Mouse (Mus musculus) myocyte (in vitro differentiated cells): ENCODE measurements around the gene Zfp931. TPM values are rescaled to one million over a fixed set of nuclear protein-coding genes. Genes with fewer than 3 reads are reported as not detected.

Experiments
- H3K27me3 ChIP-seq: one replicate; pipeline ENCODE4 v1.6.1; 2011; ENCODE audit not compliant: control insufficient read depth, insufficient read depth, insufficient read length
- H3K36me3 ChIP-seq: one replicate; pipeline ENCODE4 v1.6.1; 2011; ENCODE audit not compliant: control insufficient read depth, insufficient read depth
- H3K4me2 ChIP-seq: one replicate; pipeline ENCODE4 v1.6.1; 2011; ENCODE audit warnings: low read depth, control low read depth
- H3K4me3 ChIP-seq: one replicate; pipeline ENCODE4 v1.5.1; 2011; ENCODE audit warnings: mild to moderate bottlenecking, control low read depth, moderate library complexity
- H3K79me2 ChIP-seq: one replicate; pipeline ENCODE4 v1.6.1; 2011; ENCODE audit not compliant: control insufficient read depth, insufficient read depth
- H3ac ChIP-seq: one replicate; pipeline ENCODE4 v1.6.1; 2011; ENCODE audit not compliant: control insufficient read depth, insufficient read length
- CEBPB ChIP-seq: IDR thresholded peaks from 2 replicates; pipeline ENCODE4 v1.6.1; 2011; ENCODE audit warnings: mild to moderate bottlenecking, moderate library complexity; ENCODE audit not compliant: poor library complexity, insufficient read depth, severe bottlenecking
- E2F4 ChIP-seq: IDR thresholded peaks from one replicate; pipeline ENCODE4 v1.6.1; 2011; ENCODE audit warnings: mild to moderate bottlenecking, control low read depth, moderate library complexity; ENCODE audit not compliant: insufficient read depth
- MAX ChIP-seq: IDR thresholded peaks from one replicate; pipeline ENCODE4 v1.6.1; 2011; ENCODE audit warnings: low read depth, mild to moderate bottlenecking, control low read depth
- MYOD1 ChIP-seq, 3 experiments: IDR thresholded peaks; one replicate each; pipeline ENCODE4 v1.6.1; 2011; ENCODE audit warnings: control low read depth in 2 of 3, low read depth in 2 of 3, mild to moderate bottlenecking in 2 of 3, moderate library complexity in 1 of 3; ENCODE audit not compliant: insufficient read length in 2 of 3, control insufficient read depth in 1 of 3
- MYOG ChIP-seq, 3 experiments: IDR thresholded peaks; one replicate each; pipeline ENCODE4 v1.6.1; 2011; ENCODE audit warnings: control low read depth in 2 of 3, low read depth in 2 of 3, mild to moderate bottlenecking in 2 of 3; ENCODE audit not compliant: insufficient read length in 2 of 3, control insufficient read depth in 1 of 3, insufficient read depth in 1 of 3
- POLR2A ChIP-seq: IDR thresholded peaks from one replicate; pipeline ENCODE4 v1.6.1; 2011; ENCODE audit warnings: low read depth, mild to moderate bottlenecking, control low read depth, moderate library complexity; ENCODE audit not compliant: insufficient read length
- POLR2AphosphoS2 ChIP-seq: IDR thresholded peaks from one replicate; pipeline ENCODE4 v1.6.1; 2011; ENCODE audit warnings: low read depth, control low read depth; ENCODE audit not compliant: insufficient read length
- REST ChIP-seq: IDR thresholded peaks from one replicate; pipeline ENCODE4 v1.6.1; 2011; ENCODE audit warnings: mild to moderate bottlenecking, control low read depth, moderate library complexity; ENCODE audit not compliant: insufficient read depth, insufficient read length
- SRF ChIP-seq: IDR thresholded peaks from one replicate; pipeline ENCODE4 v1.6.1; 2011; ENCODE audit warnings: low read depth; ENCODE audit not compliant: control insufficient read depth, insufficient read length
- TCF12 ChIP-seq: IDR thresholded peaks from one replicate; pipeline ENCODE4 v1.6.1; 2011; ENCODE audit warnings: mild to moderate bottlenecking, control low read depth; ENCODE audit not compliant: poor library complexity, insufficient read depth, severe bottlenecking
- TCF3 ChIP-seq: IDR thresholded peaks from one replicate; pipeline ENCODE4 v1.6.1; 2011; ENCODE audit warnings: low read depth, control low read depth; ENCODE audit not compliant: insufficient read length
- USF1 ChIP-seq: IDR thresholded peaks from one replicate; pipeline ENCODE4 v1.6.1; 2011; ENCODE audit warnings: low read depth, mild to moderate bottlenecking, control low read depth, moderate library complexity
- polyA plus RNA-seq: library from polyadenylated mRNA; unstranded; fragments of >200 nt; fragmentation: generic; extraction: Trizol; gene quantifications from one replicate; pipeline ENCODE4 v1.2.1, GENCODE M21; 2012; ENCODE audit warnings: missing spikeins

Zfp931 gene
- polyA plus RNA-seq, 1 experiment = 2.1 TPM

DNA sequence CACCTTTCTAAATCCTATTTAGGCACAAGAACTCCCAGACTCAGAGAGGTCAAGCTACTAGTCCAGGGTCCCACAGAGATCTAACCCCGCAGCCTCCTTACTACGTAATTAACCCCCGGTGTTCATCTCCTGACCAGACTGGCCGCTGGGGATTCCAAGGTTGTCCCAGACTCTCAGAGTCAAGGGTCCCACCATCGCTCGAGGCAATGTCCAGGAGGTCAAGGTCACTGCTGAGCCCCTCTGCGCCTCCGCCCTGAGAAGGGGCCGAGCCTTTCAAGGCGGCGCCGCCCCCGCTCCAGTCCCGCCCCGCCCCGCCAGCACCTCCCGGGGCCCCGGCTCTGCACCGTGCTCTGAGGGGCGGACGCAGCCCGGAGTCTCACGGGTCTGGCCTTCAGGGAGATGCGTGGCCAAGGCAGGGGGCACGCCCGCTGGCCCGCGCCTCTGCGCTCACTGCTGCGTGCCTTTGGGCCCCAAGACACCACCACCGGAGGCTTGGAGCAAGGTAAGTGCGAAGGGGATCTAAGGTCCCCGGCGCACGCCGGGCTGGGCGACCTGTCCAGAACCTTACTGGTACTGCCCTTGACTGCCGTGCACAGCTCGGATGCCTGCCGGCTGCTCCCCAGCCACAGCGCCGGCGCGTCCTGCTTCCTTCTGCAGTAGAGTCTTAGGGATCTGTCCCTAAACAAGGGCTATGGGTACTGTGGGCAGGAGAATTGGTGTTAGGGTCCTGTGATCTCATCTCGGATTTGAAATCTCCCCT lies 40.7 kb upstream of the Zfp931 start, which contains the start of gene Phactr3:
Gene Phactr3, plus strand, starts transcription at position 175 of the 760 bp plus-strand sequence.
- TF ChIP-seq REST (no peak), POLR2AphosphoS2 (no peak), MYOG (IDR thresholded peaks at IDR 0.05; ENCODE audit: control insufficient read depth in 1 of 3, insufficient read depth in 1 of 3, insufficient read length in 2 of 3, low read depth in 2 of 3) (no peak), MYOD1 (IDR thresholded peaks at IDR 0.05; ENCODE audit: control insufficient read depth in 1 of 3, insufficient read length in 2 of 3, low read depth in 2 of 3) (no peak), CEBPB (no peak), E2F4 (no peak)
- H3K36me3 ChIP-seq = no peaks in the 10 kb centered on the region
- H3ac ChIP-seq = no peak within 1 kb of the TSS
- H3K4me2 ChIP-seq = no peak within 1 kb of the TSS
- H3K79me2 ChIP-seq = no peaks in the 10 kb centered on the region
- H3K27me3 ChIP-seq = no peaks in the 10 kb centered on the region
- no peak within 1 kb of the TSS for H3K4me3 ChIP-seq

DNA sequence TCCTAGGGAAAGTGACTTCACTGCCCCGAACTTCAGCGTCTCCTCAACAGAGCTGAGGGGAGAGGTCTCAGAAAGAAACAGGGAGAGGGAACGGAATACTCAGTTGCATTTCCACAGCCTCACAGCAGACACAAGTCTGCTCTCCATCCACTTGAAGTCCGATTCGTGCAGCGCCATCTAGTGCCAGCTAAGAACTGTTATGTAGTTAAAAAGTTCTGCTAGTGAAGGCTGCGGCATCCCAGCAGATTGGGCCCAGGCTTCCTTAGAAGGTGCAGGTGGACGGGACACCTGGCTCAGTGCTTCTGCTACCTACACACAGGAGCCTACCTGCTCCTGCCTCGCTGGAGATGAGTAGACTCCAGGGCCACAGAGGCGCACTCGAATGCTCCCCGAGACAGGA lies 39.7 kb upstream of the Zfp931 start:
- no peak for TF ChIP-seq REST
- TF ChIP-seq POLR2AphosphoS2 = no peak
- no peak for TF ChIP-seq TCF12
- TF ChIP-seq MAX = no peak
- TF ChIP-seq CEBPB = no peak
- no peak for TF ChIP-seq SRF
- no peak for TF ChIP-seq MYOG (IDR thresholded peaks at IDR 0.05; ENCODE audit: control insufficient read depth in 1 of 3, insufficient read depth in 1 of 3, insufficient read length in 2 of 3, low read depth in 2 of 3)
- TF ChIP-seq TCF3 = no peak
- no peak for TF ChIP-seq MYOD1 (IDR thresholded peaks at IDR 0.05; ENCODE audit: control insufficient read depth in 1 of 3, insufficient read length in 2 of 3, low read depth in 2 of 3)
- no peak for TF ChIP-seq USF1
- TF ChIP-seq E2F4 = no peak
- Histone ChIP-seq H3K36me3 (no peaks in the 10 kb centered on the region), H3K4me3 (no peak overlapping the region), H3ac (no peak overlapping the region), H3K4me2 (no peak overlapping the region), H3K27me3 (no peaks in the 10 kb centered on the region), H3K79me2 (no peaks in the 10 kb centered on the region)

DNA sequence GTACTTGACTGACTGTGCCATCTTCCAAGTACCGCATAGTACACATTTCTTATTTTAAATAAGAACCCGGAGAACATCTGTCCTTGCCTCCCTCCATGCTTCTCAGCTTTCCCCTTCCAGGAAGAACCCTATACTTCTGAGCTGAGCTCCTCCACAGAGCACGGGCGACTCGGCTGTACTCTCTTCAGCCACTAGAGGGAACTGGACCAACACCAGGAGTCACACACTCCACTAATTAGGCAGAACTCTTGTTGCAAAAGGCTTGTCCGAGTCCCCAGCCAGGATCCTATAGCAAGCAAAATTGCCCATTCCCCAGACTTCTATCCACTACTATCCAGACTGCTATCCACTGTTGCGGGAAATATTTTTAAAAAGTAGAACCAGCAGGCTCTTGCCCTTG lies 23.7 kb upstream of the Zfp931 start:
- H3K4me2 ChIP-seq = no peak overlapping the region
- H3K4me3 ChIP-seq = no peak overlapping the region
- H3ac ChIP-seq = no peak overlapping the region
- H3K79me2 ChIP-seq = no peaks in the 10 kb centered on the region
- TF ChIP-seq MYOD1 (IDR thresholded peaks at IDR 0.05; ENCODE audit: control insufficient read depth in 1 of 3, insufficient read length in 2 of 3, low read depth in 2 of 3) = no peak
- TF ChIP-seq TCF12 = no peak
- no peak for TF ChIP-seq MYOG (IDR thresholded peaks at IDR 0.05; ENCODE audit: control insufficient read depth in 1 of 3, insufficient read depth in 1 of 3, insufficient read length in 2 of 3, low read depth in 2 of 3)
- no peak for TF ChIP-seq E2F4
- TF ChIP-seq USF1 = no peak
- no peak for TF ChIP-seq MAX
- TF ChIP-seq CEBPB = no peak
- TF ChIP-seq REST = no peak
- TF ChIP-seq SRF = no peak
- no peak for TF ChIP-seq POLR2AphosphoS2
- TF ChIP-seq POLR2A = no peak
- no peak for TF ChIP-seq TCF3
- no peaks in the 10 kb centered on the region for H3K36me3 ChIP-seq
- H3K27me3 ChIP-seq = no peaks in the 10 kb centered on the region

DNA sequence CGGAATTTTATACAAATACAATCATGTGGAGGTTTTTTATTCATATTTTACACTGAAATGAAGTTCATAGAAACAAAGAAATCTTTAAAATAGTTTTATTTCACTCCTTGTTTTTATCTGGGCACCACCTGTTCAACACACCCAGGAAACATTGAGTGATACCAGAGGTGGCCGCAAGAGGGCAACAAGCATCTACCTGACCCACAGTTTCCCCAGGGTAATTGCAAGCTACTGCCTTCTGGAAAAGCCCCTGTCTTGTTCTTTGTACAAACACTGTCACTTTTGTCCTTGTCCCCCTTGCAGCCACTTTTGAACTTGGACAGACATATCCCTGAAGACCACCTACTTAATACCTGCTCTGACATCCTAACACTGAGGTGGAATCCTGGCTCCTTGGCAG lies 19.7 kb upstream of the Zfp931 start:
- Histone ChIP-seq H3K27me3 (no peaks in the 10 kb centered on the region), H3K4me3 (no peak overlapping the region), H3K36me3 (no peaks in the 10 kb centered on the region), H3K79me2 (no peaks in the 10 kb centered on the region), H3ac (no peak overlapping the region), H3K4me2 (no peak overlapping the region)
- TF ChIP-seq E2F4 = no peak

GRCm38 (mm10) chr2:178089586-178089985 lies 11.3 kb upstream of the Zfp931 start:
- TF ChIP-seq MAX = no peak
- no peak for TF ChIP-seq POLR2A
- TF ChIP-seq REST = no peak
- no peak for TF ChIP-seq MYOD1 (IDR thresholded peaks at IDR 0.05; ENCODE audit: control insufficient read depth in 1 of 3, insufficient read length in 2 of 3, low read depth in 2 of 3)
- no peak for TF ChIP-seq TCF3
- TF ChIP-seq POLR2AphosphoS2 = no peak
- no peak for TF ChIP-seq TCF12
- TF ChIP-seq MYOG (IDR thresholded peaks at IDR 0.05; ENCODE audit: control insufficient read depth in 1 of 3, insufficient read depth in 1 of 3, insufficient read length in 2 of 3, low read depth in 2 of 3) = no peak
- TF ChIP-seq USF1 = no peak
- no peak for TF ChIP-seq SRF
- TF ChIP-seq CEBPB = no peak
- TF ChIP-seq E2F4 = no peak
- H3K79me2 ChIP-seq = no peaks in the 10 kb centered on the region
- no peaks in the 10 kb centered on the region for H3K27me3 ChIP-seq
- no peak overlapping the region for H3K4me2 ChIP-seq
- no peak overlapping the region for H3ac ChIP-seq
- no peak overlapping the region for H3K4me3 ChIP-seq
- H3K36me3 ChIP-seq = no peaks in the 10 kb centered on the region
